Mouse (Mus musculus) layer of hippocampus, adult 8-10 months (tissue): ENCODE data around the gene Ptger4. TPM values are rescaled to one million over a fixed set of nuclear protein-coding genes. Genes with fewer than 3 reads are reported as not detected.

ENCODE experiments used
- DNase-seq, 2 experiments: peaks; one replicate each; pipeline ENCODE4 v3.0.0; 2022; ENCODE audit warnings: low spot score in 2 of 2
- total RNA-seq, 4 experiments: library from RNA; stranded (reverse); gene quantifications; 2 replicates each; pipeline ENCODE4 v1.2.4; 2022

The Ptger4 gene
- 1 to 10 TPM in 3 of 4 experiments, under 1 TPM in 1; 0.64 to 1.6 (median 1.2) TPM for total RNA-seq

- DNase-seq: peak in 1 of 2 experiments; percentile 71
These were observed at the start of gene Ptger4 for GRCm38 (mm10) chr15:5243959-5244905. Gene Ptger4, minus strand, starts transcription at chr15:5244187.

GRCm38 (mm10) chr15:5288412-5288811, 44.4 kb upstream of the Ptger4 start:
- DNase-seq: no peak

GRCm38 (mm10) chr15:5287072-5287471, 43.1 kb upstream of the Ptger4 start:
- no peak for DNase-seq

GRCm38 (mm10) chr15:5281316-5281715, 37.3 kb upstream of the Ptger4 start:
- no peak for DNase-seq

GRCm38 (mm10) chr15:5279831-5280230, 35.8 kb upstream of the Ptger4 start:
- no peak for DNase-seq

- DNase-seq: no peak
These were observed 34.5 kb upstream of the Ptger4 start for GRCm38 (mm10) chr15:5278525-5278924.

GRCm38 (mm10) chr15:5273981-5274380, 30.0 kb upstream of the Ptger4 start:
- DNase-seq: no peak

- no peak for DNase-seq
These were observed 22.1 kb upstream of the Ptger4 start for GRCm38 (mm10) chr15:5266095-5266494.

- DNase-seq: no peak
These were observed 19.0 kb upstream of the Ptger4 start for GRCm38 (mm10) chr15:5262874-5263504.

GRCm38 (mm10) chr15:5262095-5262667, 18.2 kb upstream of the Ptger4 start:
- no peak for DNase-seq

- no peak for DNase-seq
These were observed 17.0 kb upstream of the Ptger4 start for GRCm38 (mm10) chr15:5261004-5261403.

GRCm38 (mm10) chr15:5260183-5260582, 16.2 kb upstream of the Ptger4 start:
- DNase-seq: no peak

- DNase-seq: no peak
These were observed 6.2 kb upstream of the Ptger4 start for GRCm38 (mm10) chr15:5250182-5250581.

- DNase-seq: no peak
These were observed 690 bp downstream of the Ptger4 start for GRCm38 (mm10) chr15:5243036-5243958.

- DNase-seq: peak in 1 of 2 experiments; percentile 20
These were observed 1.5 kb downstream of the Ptger4 start for GRCm38 (mm10) chr15:5242241-5243035.

- DNase-seq: no peak
These were observed 2.4 kb downstream of the Ptger4 start for GRCm38 (mm10) chr15:5241304-5242201.

- no peak for DNase-seq
These were observed 3.6 kb downstream of the Ptger4 start for GRCm38 (mm10) chr15:5240360-5240759.

- no peak for DNase-seq
These were observed 4.1 kb downstream of the Ptger4 start for GRCm38 (mm10) chr15:5239901-5240300.

GRCm38 (mm10) chr15:5239361-5239760, 4.6 kb downstream of the Ptger4 start:
- no peak for DNase-seq
